Mouse (Mus musculus): ENCODE measurements around the gene Osgepl1. TPM values are rescaled to one million over a fixed set of nuclear protein-coding genes. Genes with fewer than 3 reads are reported as not detected.
A peak's percentile ranks its signal among the peaks of the same experiment; 100 is the strongest.
"Not testable (repeated sequence)": the region's sequence is repeated elsewhere in the genome, so short reads cannot be mapped to it uniquely, and the experiment has no call there.

Osgepl1 gene
- 10 to 100 TPM; 18.2 to 19.0 TPM for total RNA-seq (2021)
- long read RNA-seq, experiment 1, transcript Osgepl1-201 (8 exons, 1,868 nt) = major isoform, 7 of 11 reads
- long read RNA-seq, experiment 1, partial matches to known transcripts = 0 of 11 reads
- long read RNA-seq, experiment 1, other reads (novel, unspliced or antisense) = 4 of 11 reads
- long read RNA-seq, experiment 2, transcript Osgepl1-201 (8 exons, 1,868 nt) = major isoform, 16 of 31 reads
- long read RNA-seq, experiment 2, partial matches to known transcripts = 3 of 31 reads
- long read RNA-seq, experiment 2, other reads (novel, unspliced or antisense) = 12 of 31 reads

DNA sequence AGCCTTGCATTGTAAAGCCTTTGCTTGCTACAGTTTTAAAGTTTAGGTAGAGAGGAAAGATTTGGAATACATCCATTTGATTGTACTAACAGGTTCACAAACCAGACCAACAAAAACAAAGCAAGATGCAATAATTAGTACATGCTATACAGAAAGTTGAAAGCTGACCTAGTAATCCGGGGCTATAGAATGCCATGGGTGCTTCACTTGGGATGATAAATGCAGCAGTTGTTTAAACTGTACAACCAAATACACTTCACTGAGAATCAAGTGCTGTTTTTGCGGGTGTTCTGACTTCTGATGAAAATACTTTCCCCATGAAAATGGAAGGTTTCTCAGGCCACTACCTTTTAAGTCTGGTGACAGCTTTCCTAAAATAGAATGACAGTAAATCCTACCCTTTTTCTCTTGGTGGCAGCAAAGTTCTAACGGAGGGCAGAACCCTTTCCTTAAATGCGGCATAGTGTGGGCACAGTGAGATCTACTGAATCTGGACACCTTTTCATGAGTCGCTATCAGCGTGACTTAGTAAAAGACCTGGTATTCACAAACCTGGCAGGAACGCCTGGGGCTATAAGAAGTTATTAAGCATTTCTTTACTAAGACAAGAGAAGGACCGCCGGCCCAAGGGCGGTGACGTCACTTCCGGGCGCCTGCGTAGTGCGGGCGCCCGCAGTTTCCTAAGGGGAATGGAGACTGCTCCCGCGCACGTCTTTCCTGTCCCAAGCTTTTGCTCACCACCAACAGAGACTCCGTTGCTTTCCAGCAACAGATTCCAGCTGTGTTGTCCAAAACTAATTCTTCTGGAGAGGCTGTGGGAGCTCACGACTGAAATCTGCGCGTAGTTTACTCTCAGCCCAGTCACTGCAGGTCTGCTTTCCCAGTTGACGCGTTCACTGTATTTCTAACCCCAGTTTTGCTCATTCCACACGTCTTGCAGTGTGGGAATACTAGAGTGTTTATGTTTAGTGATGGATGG, at the start of gene Osgepl1:
TSS of gene Osgepl1 (plus strand) at position 636 of the 979 bp plus-strand sequence.
- peak; percentile 84 to 85 for DNase-seq (ENCODE audit: low spot score in 2 of 2)

GRCm38 (mm10) chr1:53264958-53265612, 48.3 kb upstream of the Osgepl1 start:
- DNase-seq (ENCODE audit: low spot score in 2 of 2) = not testable (repeated sequence)

- DNase-seq (ENCODE audit: low spot score in 2 of 2) = peak in 1 of 2 experiments; percentile 10
Observed at GRCm38 (mm10) chr1:53269901-53270300, 43.5 kb upstream of the Osgepl1 start.

DNA sequence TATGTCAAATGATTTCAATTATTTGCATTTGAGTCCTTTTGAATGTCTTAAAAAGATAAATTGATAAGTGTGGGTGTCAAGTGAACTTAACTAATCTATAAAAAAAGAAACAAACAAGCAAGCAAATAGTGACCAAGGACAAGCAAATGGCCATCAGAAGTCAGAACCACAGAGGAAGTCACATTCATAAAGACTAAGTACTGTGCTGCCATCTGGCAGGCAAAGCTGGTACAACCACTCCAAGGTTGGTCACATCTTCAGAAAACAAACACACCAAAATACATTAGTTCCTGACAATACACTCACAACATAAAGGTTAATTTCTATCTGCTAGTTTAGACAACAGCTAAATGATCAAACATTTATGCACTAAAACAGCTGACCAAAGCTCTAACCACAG, 40.8 kb upstream of the Osgepl1 start:
- DNase-seq (ENCODE audit: low spot score in 2 of 2) = peak in 1 of 2 experiments; percentile 6

- DNase-seq (ENCODE audit: low spot score in 2 of 2) = no peak
Observed at GRCm38 (mm10) chr1:53291197-53291596, 22.2 kb upstream of the Osgepl1 start.

DNA sequence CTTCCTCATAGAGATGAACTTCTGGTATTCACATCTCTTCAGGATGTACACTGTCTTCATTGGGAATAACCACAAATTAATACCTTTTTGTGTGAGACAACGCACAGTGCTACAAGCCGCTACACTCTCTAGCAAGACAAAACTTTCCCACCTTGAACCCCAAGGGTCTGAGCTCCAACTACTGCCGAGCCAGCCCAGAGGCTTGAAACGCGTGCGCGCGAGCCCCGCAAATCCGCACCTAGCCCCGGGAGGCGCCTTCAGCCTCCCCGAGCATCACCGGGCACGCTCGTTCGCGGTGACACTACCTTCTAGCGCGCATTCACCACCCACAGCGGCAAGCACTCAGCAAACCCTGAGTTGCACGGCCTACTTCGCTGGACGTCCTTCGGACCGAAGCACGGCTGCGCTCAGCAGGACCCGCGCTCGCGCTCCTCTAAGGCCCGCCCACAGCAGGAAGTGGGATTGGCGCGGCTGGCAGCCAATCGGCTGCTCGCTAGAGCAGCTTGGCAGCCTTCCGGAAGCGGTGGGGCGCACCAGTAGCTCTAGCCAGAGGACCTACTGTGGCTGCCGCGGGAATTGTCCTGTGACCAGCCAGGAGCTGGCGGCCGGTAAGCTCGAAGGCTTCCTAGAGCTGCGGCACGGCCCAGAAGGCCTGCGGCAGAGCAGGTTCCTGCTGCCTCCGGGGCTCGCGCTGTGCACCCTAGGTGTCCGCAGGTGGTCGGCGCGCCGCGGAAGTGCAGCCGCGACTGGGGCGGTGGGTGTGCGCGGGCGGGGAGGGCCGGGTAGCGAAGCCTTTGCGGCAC, 16.6 kb upstream of the Osgepl1 start, which contains the start of the genes Pms1, Ormdl1 and Gm28778:
TSS of gene Pms1 (minus strand) at position 438 of the 803 bp plus-strand sequence.
TSS of gene Ormdl1 (plus strand) at position 515 of the 803 bp plus-strand sequence.
TSS of gene Gm28778 (plus strand) at position 531 of the 803 bp plus-strand sequence.
- DNase-seq (ENCODE audit: low spot score in 2 of 2) = peak; percentile 93 to 95

DNA sequence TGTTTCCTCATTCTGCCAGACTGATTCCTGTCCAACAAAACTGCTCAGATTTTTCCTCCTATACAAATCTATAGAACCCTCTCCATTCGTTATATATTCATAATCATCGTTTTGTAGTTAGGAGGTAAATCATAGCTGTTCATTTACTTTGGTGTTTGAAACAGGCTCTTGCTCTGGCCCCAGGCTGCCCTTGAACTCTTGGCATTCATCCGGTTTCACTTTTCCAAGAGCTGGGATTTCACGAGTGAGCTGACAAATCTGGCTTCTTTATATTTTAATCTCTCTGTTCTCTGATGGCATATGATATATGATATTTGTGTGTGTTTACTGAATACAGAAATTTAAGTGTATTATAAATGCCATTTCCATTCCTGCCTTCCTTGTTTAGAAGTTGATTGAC, 12.9 kb upstream of the Osgepl1 start:
- no peak for DNase-seq (ENCODE audit: low spot score in 2 of 2)

DNA sequence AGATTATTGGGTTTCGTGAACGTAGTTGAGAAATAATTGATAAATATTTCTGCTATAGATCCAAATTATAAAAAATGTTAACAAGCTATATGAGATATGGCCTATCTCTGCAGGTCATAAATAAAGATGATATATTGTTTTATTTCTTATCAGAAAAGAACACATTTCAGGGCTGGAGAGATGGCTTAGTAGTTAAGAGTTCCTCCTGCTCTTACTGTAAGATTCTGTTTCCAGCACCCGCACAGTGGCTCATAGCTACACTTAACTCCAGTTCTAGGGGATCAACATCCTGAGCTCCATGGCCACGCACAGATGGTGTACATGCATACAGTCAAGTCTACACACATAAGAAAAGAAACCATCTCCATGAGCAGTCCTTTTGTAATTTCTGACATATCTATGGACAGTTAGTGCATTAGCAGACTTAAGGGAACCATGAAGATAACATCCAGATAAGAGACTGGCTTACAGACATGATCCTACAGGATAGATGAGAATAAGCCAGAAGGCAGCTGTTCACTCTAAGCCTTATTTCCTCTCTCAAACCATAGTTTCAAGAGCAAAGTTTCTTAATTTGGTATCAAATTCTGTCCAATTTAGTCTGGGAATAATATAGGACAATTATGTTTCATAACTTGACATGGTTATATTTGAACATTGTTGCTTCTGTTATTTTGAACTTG, 8.4 kb downstream of the Osgepl1 start:
- DNase-seq (ENCODE audit: low spot score in 2 of 2) = no peak

- no peak for DNase-seq (ENCODE audit: low spot score in 2 of 2)
Observed at GRCm38 (mm10) chr1:53323254-53323653, 9.8 kb downstream of the Osgepl1 start.

GRCm38 (mm10) chr1:53324277-53324676, 10.9 kb downstream of the Osgepl1 start:
- DNase-seq (ENCODE audit: low spot score in 2 of 2) = no peak

- no peak for DNase-seq (ENCODE audit: low spot score in 2 of 2)
Observed at GRCm38 (mm10) chr1:53324827-53325494, 11.5 kb downstream of the Osgepl1 start.

GRCm38 (mm10) chr1:53333527-53333926, 20.1 kb downstream of the Osgepl1 start:
- not testable (repeated sequence) for DNase-seq (ENCODE audit: low spot score in 2 of 2)

DNA sequence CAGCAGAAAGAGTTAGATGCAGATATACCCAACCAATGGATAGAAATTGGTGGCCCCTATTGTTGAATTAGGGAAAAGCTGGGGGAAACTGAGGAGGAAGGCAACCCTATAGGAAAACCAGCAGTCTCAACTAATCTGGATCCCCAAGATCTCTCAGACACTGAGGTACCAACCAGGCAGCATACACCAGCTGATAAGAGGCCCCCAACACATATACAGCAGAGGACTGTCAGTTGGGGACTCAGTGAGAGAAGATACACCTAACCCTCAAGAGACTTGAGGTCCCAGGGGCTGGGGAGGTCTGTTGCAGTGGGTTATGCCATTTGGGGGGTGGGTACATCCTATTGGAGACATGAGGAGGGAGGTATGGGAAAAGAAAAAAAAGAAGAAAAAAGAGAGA, 22.0 kb downstream of the Osgepl1 start:
- DNase-seq (ENCODE audit: low spot score in 2 of 2) = no peak

DNA sequence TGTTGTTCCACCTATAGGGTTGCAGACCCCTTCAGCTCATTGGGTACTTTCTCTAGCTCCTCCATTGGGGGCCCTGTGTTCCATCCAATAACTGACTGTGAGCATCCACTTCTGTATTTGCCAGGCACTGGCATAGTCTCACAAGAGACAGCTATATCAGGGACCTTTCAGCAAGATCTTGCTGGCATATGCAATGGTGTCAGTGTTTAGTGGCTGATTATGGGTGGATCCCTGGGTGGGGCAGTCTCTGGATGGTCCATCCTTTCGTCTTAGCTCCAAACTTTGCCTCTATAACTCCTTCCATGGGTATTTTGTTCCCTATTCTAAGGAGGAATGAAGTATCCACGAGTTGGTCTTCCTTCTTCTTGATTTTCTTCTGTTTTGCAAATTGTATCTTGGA, 24.0 kb downstream of the Osgepl1 start:
- DNase-seq (ENCODE audit: low spot score in 2 of 2) = not testable (repeated sequence)

- no peak for DNase-seq (ENCODE audit: low spot score in 2 of 2)
Observed at GRCm38 (mm10) chr1:53341071-53341470, 27.6 kb downstream of the Osgepl1 start.

GRCm38 (mm10) chr1:53352327-53353261, 39.2 kb downstream of the Osgepl1 start, which contains the start of the genes Asdurf, Gm28551 and Asnsd1:
Gene Asdurf (minus strand): TSS chr1:53352619.
Gene Gm28551 (minus strand): TSS chr1:53352667.
Gene Asnsd1 (minus strand): TSS chr1:53352752.
- peak; percentile 95 to 97 for DNase-seq (ENCODE audit: low spot score in 2 of 2)

GRCm38 (mm10) chr1:53358988-53359387, 45.6 kb downstream of the Osgepl1 start:
- DNase-seq (ENCODE audit: low spot score in 2 of 2) = no peak

All from adrenal gland, adult 18-20 months (tissue).